Mouse (Mus musculus) neutrophil, adult 5-6 weeks (primary cell): Measurements from ENCODE around the gene Gimap3. TPM values are rescaled to one million over a fixed set of nuclear protein-coding genes. Genes with fewer than 3 reads are reported as not detected.
A peak's percentile ranks its signal among the peaks of the same experiment; 100 is the strongest.

ENCODE experiments used
- ATAC-seq: fragments of 151-379, 151-347 bp; 2 replicates; pipeline ENCODE4 v1.8.0; 2017; ENCODE audit warnings: mild to moderate bottlenecking, moderate TSS enrichment; ENCODE audit not compliant: insufficient number of reproducible peaks, poor library complexity, low FRiP score, severe bottlenecking; ENCODE audit errors: extremely low read depth
- total RNA-seq: library from RNA; stranded (forward); fragments of 200-1000 nt; gene quantifications from 2 replicates; pipeline ENCODE4 v1.2.3, GENCODE M21; 2017

Gene Gimap3
- total RNA-seq, 1 experiment from 2014 or later, result 311 TPM

DNA sequence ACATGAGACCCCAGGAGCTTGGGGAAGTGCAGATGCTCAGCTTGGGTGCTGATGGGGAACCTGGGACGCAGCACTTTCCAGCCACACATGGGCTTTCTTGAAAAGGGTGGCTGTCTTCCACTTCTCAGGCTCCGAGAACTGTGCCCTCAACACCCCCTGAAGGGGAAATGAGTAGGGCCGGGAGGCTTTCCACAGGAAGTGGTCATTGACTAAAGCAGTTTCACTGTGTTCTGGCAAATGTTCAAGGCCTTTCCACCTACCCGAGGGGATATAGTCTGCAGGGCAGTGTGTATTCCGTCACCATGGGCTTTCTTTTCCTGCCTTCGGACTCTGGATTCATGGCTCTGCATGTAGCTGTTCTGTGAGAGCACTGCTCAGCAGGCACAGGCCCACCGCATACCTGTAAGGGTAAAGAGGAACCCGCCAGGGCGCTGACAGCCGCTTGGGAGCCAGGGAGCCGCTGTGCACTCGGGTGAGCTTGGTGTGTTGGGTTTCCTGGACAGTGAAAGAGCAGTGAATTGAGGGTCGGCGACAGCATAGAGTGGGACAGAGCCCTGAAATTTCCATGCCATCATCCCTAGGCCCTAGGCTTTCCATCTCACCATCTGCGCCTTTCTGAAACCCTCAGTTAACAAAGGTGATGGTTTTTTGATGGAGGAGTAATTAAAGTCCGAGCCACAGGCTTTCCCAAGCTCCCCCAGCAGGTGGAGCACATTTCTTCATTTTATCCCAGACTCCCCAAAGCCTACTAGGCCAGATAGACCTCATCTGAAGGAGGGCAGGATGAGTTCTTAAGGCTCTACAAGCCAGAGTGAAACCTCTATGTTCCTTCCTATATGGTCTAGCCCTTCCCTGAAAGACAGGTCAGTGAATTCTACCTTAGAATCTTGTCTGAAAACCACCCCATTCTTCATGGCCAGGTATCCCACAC, 24.4 kb downstream of the Gimap3 start, which contains the start of gene Gimap5:
Gene Gimap5 (plus strand): TSS at position 239 of the 931 bp plus-strand sequence.
- peak; percentile 57 for ATAC-seq

DNA sequence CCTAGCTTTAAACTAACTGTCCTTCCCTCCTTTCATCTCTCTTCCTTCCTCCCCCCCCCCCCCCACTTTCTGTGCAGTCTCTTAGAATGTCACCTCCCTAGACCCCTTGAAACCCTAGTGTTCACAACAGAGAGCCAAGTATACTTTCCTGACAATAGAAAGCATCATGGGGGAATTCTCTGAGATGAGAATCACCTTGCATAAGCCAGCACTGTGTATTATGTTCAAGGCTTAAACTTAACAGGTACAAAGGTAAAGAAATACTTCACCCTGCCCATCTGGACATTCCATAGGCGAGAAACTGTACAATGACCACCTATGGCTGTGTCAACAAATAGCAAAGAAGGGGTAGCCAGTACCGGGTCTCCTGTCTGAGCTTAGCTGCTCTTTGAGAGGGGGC, 25.2 kb downstream of the Gimap3 start:
- ATAC-seq, result no peak

DNA sequence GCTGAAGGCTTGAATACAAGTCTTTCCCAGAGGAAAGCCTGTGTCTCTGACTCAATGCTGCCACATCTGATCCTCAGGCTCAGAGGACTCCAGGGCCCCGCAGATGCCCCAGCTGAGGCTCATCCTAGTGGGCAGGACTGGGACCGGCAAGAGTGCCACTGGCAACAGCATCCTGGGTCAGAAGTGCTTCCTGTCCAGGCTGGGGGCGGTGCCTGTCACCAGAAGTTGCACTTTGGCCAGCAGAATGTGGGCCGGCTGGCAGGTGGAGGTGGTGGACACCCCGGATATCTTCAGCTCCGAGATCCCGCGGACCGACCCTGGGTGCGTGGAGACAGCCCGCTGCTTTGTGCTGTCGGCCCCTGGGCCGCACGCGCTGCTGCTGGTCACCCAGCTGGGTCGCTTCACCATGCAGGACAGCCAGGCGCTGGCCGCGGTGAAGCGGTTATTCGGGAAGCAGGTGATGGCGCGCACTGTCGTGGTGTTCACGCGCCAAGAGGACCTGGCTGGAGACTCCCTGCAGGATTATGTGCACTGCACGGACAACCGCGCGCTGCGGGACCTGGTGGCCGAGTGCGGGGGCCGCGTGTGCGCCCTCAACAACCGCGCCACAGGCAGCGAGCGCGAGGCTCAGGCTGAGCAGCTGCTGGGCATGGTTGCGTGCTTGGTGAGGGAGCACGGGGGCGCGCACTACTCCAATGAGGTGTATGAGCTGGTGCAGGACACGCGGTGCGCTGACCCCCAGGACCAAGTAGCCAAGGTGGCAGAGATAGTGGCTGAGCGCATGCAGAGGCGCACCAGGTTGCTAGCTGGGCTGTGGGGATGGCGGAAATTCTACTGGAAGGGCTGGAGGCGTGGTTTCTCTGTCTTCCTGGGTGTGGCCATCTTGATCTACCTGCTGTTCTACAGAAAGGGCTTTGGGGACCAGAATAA, 28.0 kb downstream of the Gimap3 start:
- ATAC-seq, result no peak

DNA sequence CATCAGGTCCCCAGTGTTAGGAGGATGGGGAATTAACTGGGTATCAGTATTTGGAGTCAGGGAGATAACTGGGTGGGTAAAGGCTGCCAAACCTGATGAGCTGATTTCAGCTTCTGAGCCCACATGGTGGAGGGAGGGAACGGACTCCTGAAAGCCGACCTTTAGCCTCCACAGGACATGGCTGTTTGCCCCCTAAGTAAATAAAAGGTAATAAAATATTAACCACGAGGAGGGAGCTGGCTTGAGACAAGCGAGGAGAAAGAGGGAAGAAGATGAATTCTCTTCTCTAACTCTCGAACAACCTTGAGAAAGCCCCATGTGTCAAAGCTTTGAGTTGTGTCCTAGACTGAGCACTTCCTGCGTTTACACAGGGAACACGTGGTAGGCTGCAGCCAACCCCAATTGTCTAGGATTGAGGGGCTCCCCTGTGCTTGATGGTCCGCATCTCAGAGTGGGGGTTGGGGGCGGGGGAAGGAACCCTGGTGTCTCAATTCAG, 28.9 kb downstream of the Gimap3 start:
- no peak for ATAC-seq

DNA sequence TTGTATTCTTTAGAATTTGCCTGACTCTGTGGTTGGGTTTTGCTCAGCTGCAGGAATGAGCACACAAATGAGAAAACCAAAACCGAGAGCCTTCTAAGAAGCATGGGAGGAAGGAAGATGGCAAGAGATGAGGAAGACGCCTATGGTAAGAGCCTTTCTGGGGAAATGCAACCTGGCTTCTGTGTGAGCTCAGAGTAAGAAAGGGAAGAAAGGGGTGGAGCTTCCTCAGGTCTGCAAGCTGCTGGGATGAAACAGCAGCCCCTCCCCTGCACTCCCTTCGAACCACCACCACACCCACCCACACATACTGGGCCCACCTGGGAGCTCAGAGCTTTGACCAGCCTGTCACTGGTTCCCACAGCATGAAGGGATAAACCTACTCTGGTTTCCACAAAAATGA, 29.4 kb downstream of the Gimap3 start:
- ATAC-seq, result no peak

DNA sequence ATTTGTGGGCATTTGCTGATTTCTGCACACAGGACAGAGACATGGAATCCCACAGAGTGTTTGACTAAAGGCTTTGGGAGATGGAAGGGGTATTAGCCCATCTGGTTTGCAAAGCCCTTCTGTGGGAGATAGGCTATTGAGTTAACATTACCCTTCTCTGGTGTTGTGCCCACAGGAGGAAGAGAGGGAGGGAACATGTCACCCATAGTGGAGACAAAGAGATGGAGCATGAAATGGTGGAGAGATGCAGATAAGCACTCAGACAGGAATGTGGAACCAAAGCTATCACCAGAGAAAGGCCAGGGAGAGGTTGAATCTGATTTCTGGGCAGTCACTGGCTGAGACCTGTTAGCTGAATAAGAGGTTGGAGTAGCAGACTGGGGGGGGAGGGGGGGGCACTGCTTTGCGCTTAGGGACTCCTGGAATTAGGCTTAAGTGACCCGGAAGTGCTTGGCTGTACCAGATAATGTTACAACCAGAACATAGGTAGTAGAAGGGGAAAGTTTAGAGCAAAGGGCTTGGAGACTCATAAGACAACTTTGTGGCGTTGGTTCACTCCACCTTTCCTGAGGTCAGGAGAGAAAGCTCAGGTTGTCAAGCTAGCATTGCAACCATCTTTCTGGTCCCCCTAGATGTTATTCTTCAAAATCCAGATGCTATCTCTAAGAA, 30.0 kb downstream of the Gimap3 start:
- no peak for ATAC-seq

DNA sequence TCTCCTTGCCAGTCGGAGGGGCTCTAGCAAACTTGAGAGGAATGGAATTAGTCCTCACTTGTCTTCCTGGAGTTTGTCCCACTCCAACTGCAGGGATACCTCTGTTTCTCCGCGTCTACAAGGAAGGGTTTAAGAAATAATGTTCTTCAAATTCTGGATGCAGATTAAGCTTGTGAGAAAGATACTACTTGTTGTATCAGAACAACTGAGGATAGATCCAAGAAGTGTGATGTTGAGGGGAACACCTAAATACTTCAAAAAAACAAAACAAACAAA, 30.9 kb downstream of the Gimap3 start:
- ATAC-seq, result no peak

DNA sequence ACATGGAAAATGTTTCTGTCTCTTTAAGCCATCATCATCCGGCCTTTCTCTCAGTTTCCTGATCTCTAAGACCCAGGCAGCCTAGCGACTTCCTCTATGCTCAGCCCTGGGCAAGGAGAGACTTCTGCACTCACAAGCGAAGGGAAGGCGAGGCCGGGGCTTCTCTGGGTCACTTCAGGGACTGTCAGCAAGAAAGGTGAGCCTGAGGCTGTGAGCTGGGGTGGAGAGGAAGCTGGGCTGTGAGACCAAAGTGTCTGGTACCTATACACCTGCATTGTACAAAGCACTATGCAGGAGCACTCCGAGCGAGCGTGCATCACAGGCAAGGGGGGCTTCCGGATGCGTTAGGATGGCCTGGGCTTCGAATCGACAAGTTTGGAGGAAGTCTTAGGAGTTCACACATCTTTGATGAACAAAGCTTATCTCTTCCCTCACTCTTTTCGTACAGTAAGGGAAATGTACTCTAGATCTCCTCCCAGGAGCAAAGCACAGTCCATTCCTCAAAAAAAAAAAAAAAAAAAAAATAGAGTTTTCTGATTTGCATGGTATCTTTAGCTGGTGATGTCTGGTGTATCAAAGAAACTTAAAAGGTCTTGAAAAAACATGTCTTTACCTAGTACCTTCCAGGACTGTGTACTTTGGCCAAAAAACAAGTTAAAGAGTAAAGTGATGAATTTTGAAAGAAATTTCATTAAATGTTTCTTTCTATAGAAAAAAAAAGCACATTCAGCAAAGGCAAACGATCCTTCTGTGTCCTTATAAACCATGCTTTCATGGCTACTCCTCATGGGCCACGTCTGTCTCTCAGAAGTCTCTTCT, 31.5 kb downstream of the Gimap3 start, which contains the start of gene Gimap1:
Gene Gimap1 (plus strand): TSS at position 94 of the 819 bp plus-strand sequence.
- peak; percentile 71; the same call in 1 of the 2 replicates for ATAC-seq

DNA sequence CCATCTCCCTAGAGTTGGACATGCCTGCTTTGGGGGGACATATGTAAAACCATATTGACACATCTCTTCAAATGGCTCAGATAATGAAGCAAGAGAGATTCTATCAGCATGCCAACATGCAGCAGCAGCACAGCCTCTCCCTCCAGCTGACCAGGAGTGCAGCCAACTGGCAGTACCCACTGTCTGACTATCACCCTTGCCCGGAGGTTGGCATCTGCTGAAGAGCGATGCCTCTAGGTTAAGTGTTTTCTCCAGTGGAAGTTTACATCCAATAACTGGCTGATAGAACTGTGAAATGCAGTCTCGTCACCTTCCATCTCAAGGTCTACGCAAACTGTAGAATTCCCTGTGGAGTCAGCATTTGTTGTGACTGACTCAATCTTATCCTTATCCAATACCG, 33.0 kb downstream of the Gimap3 start:
- no peak for ATAC-seq

DNA sequence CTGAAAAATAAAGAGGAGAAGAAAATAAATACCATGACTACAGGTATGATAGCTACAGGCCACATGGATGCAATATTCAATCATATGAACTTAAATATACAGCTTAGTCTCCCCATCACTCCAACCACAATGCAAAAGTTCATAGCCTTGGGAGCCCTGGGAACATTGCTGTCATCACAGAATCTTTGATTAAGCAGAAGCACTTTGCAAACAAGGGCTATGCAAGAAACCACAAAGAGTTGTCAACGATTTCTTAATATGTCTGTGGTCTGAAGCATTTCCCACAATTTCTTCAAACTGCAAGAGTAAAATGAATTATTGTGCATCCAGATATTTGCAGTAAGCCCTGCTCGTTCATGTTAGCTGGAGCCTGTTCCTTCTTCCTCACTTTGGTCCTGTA, 33.6 kb downstream of the Gimap3 start:
- no peak for ATAC-seq

DNA sequence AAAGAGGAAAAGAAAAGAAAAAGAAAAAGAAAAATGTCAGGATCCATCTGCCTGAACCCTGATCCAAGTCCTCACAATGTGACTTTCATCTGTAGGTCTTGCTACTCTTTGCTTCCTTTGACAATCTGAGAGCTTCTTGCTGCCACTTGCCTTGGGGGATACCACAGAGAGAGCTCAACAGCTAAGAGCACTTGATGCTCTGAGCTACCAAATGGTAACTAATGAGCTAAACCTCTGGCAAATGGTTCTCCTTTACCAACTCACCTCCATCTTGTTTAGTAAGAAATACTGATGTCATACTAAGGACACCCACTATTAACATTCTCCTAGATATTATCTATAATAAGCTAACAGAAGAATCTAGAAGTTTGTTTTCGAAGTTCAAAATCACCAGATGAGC, 37.0 kb downstream of the Gimap3 start:
- ATAC-seq, result no peak

DNA sequence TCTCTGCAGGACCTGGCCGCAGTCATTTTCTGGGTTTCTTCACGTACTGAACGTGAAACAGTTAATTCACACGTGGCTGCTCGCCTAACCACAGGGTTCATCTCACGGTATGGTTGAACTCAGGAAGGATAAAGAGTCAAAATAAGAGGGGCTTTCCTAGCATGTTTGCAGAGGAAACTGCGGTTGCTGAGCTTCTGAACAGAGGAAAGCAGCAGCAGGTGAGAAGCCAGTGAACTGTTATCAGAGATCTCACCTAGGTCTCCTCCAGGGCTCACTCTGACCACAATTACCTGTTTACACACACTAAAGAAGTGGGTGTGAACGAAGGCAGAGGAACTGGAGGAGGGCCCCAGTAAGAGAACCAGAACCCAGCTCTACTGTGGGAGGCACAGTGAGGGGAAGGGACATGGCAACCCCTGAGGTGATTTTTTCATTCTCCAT, 37.8 kb downstream of the Gimap3 start:
- peak; percentile 93 for ATAC-seq

DNA sequence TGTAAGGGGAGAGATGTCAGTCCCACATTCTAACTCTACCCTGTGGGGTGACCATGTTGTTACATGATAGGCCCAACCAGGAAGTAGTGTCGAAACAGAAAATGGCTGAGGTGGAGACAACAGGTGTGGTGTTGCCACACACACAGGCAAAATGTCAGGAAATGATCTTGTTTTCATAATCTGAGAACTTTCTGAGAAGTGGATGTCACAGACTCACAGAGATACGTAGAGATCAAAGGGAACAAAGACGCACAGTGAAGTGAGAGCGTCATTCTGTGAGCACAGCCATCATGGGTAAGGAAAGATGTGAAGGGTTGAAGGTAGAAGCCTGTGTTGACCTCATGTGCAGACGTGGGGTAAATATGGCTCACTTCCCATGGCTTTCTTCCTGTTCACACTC, 42.9 kb downstream of the Gimap3 start:
- ATAC-seq, result peak; percentile 23; the same call in 1 of the 2 replicates

DNA sequence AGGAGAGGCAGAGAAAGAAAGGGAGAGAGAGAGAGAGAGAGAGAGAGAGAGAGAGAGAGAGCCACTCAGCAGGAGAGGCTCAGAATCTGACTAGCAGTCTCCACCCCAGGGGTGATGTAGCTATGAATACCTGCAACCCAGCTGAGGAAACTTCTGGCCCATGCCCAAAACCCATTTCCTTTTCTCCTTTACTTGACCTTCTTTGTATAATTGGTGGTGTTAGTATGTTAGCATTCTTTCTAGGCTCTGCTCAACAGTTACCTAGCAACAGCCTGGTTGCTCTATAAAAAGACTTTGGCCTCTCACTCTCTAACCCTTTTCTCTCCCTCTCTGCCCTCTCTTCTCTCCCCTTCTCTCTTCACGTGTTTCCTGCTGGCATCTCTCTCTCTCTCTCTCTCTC, 45.2 kb downstream of the Gimap3 start:
- peak; percentile 83 for ATAC-seq

DNA sequence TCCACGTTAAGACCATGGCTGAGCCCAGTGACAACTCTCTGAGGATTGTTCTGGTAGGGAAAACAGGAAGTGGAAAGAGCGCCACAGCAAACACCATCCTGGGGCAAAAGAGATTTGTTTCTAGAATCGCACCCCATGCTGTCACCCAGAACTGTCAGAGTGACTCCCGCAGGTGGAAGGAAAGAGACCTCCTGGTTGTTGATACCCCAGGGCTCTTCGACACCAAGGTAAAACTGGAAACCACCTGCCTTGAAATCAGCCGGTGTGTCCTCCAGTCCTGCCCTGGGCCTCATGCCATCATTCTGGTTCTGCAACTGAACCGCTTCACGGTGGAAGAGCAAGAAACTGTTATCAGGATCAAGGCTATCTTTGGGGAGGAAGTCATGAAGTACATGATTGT, 47.2 kb downstream of the Gimap3 start:
- ATAC-seq, result no peak

DNA sequence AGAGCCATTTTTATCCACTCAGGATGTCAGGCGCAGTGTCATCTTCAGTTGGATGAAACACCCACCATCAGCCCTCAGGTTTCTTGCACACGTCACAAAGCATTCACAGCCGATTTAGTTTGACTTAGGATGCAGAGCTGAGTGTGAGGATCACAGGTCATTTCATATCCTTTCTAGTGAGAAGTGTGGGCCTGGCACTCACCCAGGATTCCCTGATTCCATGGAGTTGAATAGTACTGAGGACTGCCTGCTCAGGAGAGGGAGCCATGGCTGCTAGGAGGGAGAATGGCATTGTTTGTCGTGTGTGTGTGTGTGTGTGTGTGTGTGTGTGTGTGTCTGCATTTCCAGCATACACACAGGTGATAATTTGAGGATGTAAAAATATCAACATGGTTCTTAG, 50.3 kb downstream of the Gimap3 start:
- ATAC-seq, result no peak

DNA sequence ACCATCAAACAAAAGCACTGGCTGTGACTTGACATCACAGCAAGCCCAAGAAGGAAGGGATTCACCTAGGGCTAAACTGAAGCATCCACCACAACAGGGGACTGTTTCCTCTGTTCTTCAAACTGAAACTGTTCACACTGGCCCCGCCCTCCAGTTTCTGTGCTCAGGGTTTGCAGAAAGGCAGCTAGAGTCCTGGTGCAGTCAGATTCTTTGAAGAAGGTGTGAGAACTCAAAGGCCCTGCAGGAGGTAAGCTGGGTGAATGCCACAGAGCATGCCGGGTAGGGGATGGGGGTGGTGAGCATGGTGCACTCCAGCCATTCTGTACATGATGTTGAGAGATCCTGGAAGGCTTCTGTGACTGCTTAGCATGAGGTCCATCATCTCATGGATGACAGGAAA, 52.2 kb downstream of the Gimap3 start, which contains the start of the genes Gm28053 and Gimap7:
Gene Gm28053 (plus strand): TSS at position 153 of the 400 bp plus-strand sequence.
Gene Gimap7 (plus strand): TSS at position 167 of the 400 bp plus-strand sequence.
- ATAC-seq, result peak; percentile 84
